Mouse (Mus musculus): ENCODE results near the gene Aldh16a1.
"Not testable (repeated sequence)": the region's sequence is repeated elsewhere in the genome, so short reads cannot be mapped to it uniquely, and the experiment has no call there.

The Aldh16a1 gene

GRCm38 (mm10) chr7:45117566-45117965 lies 36.8 kb downstream of the Aldh16a1 start:
- no peak for DNase-seq (ENCODE audit: low read depth, low spot score)

- no peak for DNase-seq (ENCODE audit: low read depth, low spot score)
Observed at GRCm38 (mm10) chr7:45113476-45113875, 40.9 kb downstream of the Aldh16a1 start.

DNA sequence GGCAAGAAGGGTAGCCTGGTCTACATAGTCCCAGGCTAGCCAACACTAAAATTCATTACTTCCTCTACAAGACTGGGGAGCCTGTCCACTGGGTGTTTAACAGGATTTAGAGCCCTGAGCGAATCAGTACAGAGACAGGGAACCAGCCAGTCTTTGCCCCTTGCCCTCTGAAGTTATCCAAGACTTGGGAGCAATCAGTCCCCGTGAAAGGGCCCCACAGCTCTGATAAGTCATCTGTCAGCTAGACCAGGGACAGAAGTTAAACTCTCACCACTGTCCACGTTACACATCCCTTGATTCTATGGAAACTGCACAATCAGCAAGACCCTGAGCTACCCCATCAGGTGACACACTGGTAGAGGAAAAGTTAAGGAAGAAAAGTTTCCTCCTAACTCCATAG lies 41.9 kb downstream of the Aldh16a1 start:
- DNase-seq (ENCODE audit: low read depth, low spot score): no peak

- no peak for DNase-seq (ENCODE audit: low read depth, low spot score)
Observed at GRCm38 (mm10) chr7:45111940-45112339, 42.4 kb downstream of the Aldh16a1 start.

- DNase-seq (ENCODE audit: low read depth, low spot score): not testable (repeated sequence)
Observed at GRCm38 (mm10) chr7:45110089-45110488, 44.3 kb downstream of the Aldh16a1 start.

- no peak for DNase-seq (ENCODE audit: low read depth, low spot score)
Observed at GRCm38 (mm10) chr7:45107052-45107645, 47.2 kb downstream of the Aldh16a1 start.

GRCm38 (mm10) chr7:45106441-45106840 lies 47.9 kb downstream of the Aldh16a1 start:
- DNase-seq (ENCODE audit: low read depth, low spot score): no peak

DNA sequence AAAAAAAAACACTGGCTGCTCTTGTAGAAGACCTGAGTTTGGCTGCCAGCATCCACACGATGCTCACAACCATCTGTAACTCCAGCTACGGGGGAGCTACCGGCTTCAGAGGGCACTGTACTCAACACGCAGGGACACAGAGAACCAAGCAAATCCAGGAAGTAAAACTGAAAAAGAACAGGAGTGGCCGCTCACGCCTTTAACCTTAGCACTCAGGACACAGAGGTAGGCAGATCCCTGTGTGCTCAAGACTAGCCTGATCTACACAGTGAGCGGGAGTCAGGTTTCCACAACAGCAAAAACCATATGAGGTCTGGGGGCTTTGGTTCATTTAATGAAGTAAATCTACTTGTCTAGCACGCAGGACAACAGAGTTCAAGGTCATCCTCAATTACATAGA lies 48.9 kb downstream of the Aldh16a1 start:
- DNase-seq (ENCODE audit: low read depth, low spot score): no peak

GRCm38 (mm10) chr7:45104941-45105340 lies 49.4 kb downstream of the Aldh16a1 start:
- DNase-seq (ENCODE audit: low read depth, low spot score): no peak

DNA sequence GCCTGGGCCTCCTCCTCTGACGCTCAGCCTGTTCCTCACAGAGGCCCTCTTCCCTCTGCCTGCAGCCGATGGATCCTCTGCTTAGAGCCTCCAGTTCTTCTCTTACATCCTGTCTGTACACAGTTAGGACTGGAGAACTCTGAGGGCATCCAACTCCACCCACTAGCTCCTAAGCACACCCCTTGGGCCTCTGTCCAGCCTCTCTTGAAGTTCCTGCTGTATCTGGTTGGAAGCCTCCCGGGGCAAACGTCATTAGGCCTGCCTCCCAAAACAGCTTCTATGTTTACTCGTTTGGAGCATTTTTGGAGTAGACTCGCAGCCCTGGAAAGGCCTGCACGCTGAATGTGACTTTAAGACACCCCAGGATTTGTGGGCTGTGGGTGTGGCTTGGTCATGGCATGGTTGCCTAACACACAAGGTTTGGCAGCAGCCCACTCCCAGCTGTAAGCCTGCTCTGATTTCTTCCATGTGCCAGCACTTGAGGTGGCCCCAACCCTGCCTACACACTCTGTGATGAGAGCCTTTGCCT lies 50.7 kb downstream of the Aldh16a1 start, which contains the start of gene Fcgrt:
Gene Fcgrt, minus strand, starts transcription at position 200 of the 529 bp plus-strand sequence.
- DNase-seq (ENCODE audit: low read depth, low spot score): no peak

GRCm38 (mm10) chr7:45102940-45103585 lies 51.3 kb downstream of the Aldh16a1 start:
- DNase-seq (ENCODE audit: low read depth, low spot score): no peak

DNA sequence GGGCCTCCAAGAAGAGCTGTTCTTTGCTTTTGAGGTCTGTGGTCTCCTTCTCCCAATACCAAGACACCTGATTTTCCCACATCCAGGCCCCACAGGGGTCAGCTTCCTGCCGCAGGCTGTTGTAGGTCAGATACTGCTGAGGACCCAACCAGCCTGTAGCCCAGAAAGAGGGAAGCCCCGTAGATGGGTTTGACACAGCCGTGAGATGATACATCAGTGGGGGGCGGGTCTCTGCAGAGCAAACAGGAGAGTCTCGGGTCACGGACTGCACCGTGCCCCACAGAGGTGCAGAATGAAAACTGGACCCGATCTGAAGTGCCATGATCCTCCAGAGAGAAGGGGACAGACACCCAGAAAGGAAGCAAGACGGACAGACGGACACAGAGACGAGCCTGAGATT lies 51.9 kb downstream of the Aldh16a1 start:
- no peak for DNase-seq (ENCODE audit: low read depth, low spot score)

- DNase-seq (ENCODE audit: low read depth, low spot score): no peak
Observed at GRCm38 (mm10) chr7:45100046-45100445, 54.3 kb downstream of the Aldh16a1 start.

DNA sequence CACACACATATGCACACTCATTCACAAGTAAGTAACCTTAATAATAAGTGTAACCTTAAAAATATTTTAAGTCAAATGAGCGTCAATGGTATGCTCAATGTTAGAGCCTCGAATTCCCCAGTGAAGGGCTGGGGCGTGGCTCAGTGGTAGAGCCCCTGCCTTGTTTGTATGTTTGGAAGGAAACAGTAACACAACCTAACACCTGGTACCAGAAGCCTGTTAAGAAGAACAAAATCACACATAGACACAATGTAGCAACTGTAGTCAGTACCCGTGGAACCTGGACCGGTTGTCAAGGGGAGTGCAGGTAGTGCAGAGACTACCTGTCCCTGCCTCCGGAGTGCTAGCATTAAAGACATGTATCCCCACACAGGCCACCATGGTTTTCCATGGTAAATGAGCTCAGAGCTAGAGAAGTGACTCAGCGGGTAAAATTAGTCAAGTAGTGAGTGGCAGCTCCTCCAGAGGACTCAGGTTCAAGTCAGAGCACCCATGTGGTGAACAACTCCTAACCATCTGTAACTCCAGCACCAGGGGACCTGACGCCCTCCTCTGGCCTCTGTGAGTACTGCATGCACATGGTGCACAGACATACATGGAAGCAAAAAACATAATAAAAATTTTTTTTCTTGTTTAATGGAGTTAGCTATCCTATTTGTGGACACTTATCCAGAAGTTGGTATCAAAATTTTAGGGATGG lies 55.7 kb downstream of the Aldh16a1 start:
- no peak for DNase-seq (ENCODE audit: low read depth, low spot score)

DNA sequence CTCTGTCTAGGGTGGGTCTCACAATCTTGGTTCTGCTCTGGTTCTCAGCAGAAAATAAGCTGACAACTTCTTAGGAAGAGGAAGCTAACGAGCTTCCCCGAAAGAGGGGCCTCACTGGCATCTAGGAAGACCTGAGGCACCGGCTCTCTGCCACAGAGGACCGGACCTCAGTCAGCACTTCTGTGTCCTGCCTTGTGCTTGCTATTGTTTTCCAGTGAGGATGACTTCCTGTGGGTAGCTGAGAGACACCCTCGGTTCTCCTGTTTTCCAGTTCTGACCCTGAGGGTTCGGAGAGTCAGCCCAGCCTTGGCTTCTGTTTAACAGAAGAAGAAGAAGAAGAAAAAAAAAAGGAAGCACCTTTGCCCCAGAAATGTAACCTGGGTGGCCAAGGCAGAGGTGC lies 56.9 kb downstream of the Aldh16a1 start:
- no peak for DNase-seq (ENCODE audit: low read depth, low spot score)

- not testable (repeated sequence) for DNase-seq (ENCODE audit: low read depth, low spot score)
Observed at GRCm38 (mm10) chr7:45095965-45096364, 58.4 kb downstream of the Aldh16a1 start.

- DNase-seq (ENCODE audit: low read depth, low spot score): no peak
Observed at GRCm38 (mm10) chr7:45095367-45095766, 59.0 kb downstream of the Aldh16a1 start.

- no peak for DNase-seq (ENCODE audit: low read depth, low spot score)
Observed at GRCm38 (mm10) chr7:45094121-45094520, 60.3 kb downstream of the Aldh16a1 start.

DNA sequence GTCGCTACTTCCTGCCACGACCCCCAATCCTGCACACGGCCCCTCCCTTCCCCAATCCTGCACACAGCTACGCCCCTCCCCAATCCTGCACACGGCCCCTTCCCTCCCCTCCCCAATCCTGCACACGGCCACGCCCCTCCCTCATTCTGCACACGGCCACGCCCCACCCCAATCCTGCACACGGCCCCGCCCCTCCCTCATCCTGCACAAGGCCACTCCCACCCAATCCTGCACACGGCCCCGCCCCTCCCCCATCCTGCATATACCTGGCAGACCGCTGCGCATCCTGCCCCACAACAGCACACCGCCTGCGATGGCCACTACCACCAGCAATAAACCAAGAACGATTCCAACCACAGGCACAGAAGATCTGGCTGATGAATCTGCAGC lies 60.9 kb downstream of the Aldh16a1 start:
- DNase-seq (ENCODE audit: low read depth, low spot score): no peak

DNA sequence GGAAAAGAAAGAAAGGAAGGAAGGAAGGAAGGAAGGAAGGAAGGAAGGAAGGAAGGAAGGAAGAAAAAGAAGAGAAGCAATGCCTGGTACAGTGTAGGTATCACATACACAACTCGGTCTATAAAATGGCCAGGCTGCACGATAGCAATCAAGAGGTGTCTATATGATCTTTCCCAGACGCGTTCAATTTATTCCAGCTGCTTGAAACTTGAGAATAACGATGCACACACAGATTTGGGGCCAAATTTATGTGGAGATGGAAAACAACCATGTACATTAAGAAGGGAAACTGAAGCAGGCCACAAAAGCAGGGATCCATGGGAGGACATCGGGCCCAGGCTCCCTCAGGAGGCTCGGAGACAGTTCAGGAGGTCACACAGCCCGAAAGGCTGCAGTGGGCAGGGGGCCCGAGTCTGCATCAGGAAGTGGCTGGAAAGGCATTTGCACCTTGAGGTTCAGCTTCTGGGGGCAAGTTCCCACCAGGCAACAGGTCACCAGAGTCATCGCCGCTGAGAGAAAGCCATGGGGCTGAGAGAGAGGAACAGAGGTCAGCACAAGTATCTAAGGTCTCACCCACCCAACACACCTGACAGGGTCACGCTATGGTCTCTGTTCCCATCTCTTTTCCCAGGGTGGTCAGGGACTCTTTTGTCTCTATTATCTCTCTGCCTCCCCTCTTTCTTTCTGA lies 61.4 kb downstream of the Aldh16a1 start:
- DNase-seq (ENCODE audit: low read depth, low spot score): no peak

DNA sequence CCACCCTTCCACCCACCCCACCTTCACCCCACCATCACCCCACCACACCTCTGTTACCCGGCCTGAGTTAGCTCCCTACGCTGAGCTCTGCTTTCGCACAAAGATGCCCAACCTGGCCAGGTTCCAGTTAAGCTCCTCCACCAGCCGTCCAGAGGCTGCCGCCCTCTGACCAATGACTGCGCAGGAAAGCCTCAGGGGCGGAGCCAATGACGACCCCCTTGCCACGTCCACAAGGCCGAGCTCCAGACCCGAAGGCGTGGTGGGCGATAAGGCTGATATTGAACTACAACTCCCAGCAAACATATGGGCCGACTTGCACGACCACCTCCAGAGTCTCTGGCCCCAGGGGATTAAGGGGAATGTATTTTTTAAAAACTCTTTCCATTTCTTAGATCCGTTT lies 62.3 kb downstream of the Aldh16a1 start, which contains the start of gene Rcn3:
Gene Rcn3, minus strand, starts transcription at position 174 of the 400 bp plus-strand sequence.
- DNase-seq (ENCODE audit: low read depth, low spot score): peak; percentile 90

Data from embryo, embryonic 11.5 days (tissue).